Mouse (Mus musculus) stomach, postnatal 0 days (tissue): Measurements from ENCODE around the gene Npr1. TPM values are rescaled to one million over a fixed set of nuclear protein-coding genes. Genes with fewer than 3 reads are reported as not detected.

Experiments used
- ATAC-seq: fragments of 200-750 bp; cut with Nextera tagmentation; 2 replicates; pipeline ENCODE4 v1.8.0; 2017; ENCODE audit not compliant: low FRiP score, low TSS enrichment
- DNase-seq: peaks from one replicate; pipeline ENCODE4 v3.0.0-alpha.2; 2016; ENCODE audit warnings: low spot score
- H3K27ac ChIP-seq: fragments of 300-500 bp; sonication (generic); replicated peaks from 2 replicates; pipeline ENCODE4 v1.5.1; 2014; ENCODE audit warnings: mild to moderate bottlenecking, control low read depth
- H3K27me3 ChIP-seq: fragments of 300-500 bp; sonication (generic); 2 replicates; pipeline ENCODE4 v1.6.1; 2014; ENCODE audit warnings: low read length; ENCODE audit not compliant: control insufficient read depth, insufficient read depth
- H3K36me3 ChIP-seq: fragments of 300-500 bp; sonication (generic); 2 replicates; pipeline ENCODE4 v1.6.1; 2014; ENCODE audit warnings: low read length, mixed read lengths; ENCODE audit not compliant: control insufficient read depth, insufficient read depth
- H3K4me1 ChIP-seq: fragments of 300-500 bp; sonication (generic); replicated peaks from 2 replicates; pipeline ENCODE4 v1.6.1; 2014; ENCODE audit warnings: antibody characterized with exemption; ENCODE audit not compliant: control insufficient read depth, insufficient read depth
- H3K4me2 ChIP-seq: fragments of 300-500 bp; sonication (generic); replicated peaks from 2 replicates; pipeline ENCODE4 v1.6.1; 2014; ENCODE audit warnings: low read depth, mild to moderate bottlenecking, control low read depth, moderate library complexity
- H3K4me3 ChIP-seq: fragments of 300-500 bp; sonication (generic); 2 replicates; pipeline ENCODE4 v1.5.1; 2014; ENCODE audit warnings: low read depth, low read length, control low read depth
- H3K9ac ChIP-seq: fragments of 300-500 bp; sonication (generic); 2 replicates; pipeline ENCODE4 v1.6.1; 2014; ENCODE audit warnings: mild to moderate bottlenecking, low read length, control low read depth, mixed read lengths
- H3K9me3 ChIP-seq: fragments of 300-500 bp; sonication (generic); 2 replicates; pipeline ENCODE4 v1.6.1; 2016; ENCODE audit warnings: low read length; ENCODE audit not compliant: control insufficient read depth
- CTCF ChIP-seq: IDR thresholded peaks from 2 replicates; pipeline ENCODE4 v1.5.1; 2016; ENCODE audit warnings: antibody characterized with exemption, low read depth, mild to moderate bottlenecking, moderate library complexity
- EP300 ChIP-seq: optimal IDR thresholded peaks from 2 replicates; pipeline ENCODE3; 2016; ENCODE audit warnings: antibody characterized with exemption
- WGBS: fragments of 180-500 bp; shearing (Covaris S2); extraction: QIAGEN DNeasy Blood & Tissue Kit; methylation state at CpG from one replicate; pipeline ENCODE4 v1.1.7; 2014; 5-methylcytosine and 5-hydroxymethylcytosine counted together
- polyA plus RNA-seq: library from polyadenylated mRNA; unstranded; fragments of >200 nt; fragmentation: Nextera tagmentation; extraction: Ambion mirVana; gene quantifications from 2 replicates; pipeline ENCODE4 v1.2.1, GENCODE M21; 2015

The Npr1 gene
- polyA plus RNA-seq, 1 experiment from 2014 or later: 3.0 TPM

DNA sequence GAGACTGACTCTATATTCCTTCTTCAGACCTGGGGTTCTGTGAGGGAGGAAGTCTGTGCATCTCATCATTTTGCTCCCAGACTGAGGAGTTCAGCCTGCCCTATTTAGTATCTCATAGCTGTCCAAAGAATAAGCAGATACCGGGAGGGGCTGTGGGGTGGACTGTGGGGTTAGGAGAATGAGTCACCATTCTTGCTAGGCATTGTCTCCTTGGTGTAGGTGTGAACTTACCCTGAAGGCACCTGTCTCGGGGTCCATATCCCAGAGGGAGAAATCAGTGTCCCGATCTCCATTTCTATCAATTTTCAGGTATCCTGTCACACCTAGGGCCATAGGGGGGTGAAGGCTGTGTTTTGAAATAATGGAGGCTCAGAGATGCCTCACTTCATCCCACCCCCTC lies 3.7 kb downstream of the Npr1 start:
- no peaks in the 10 kb centered on the region for H3K27me3 ChIP-seq
- no peak overlapping the region for H3K4me3 ChIP-seq
- DNase-seq (no peak), ATAC-seq (no peak)
- no peak overlapping the region for H3K27ac ChIP-seq
- no peaks in the 10 kb centered on the region for H3K36me3 ChIP-seq
- no peaks in the 10 kb centered on the region for H3K4me1 ChIP-seq
- WGBS: 74% methylated on average over 3 of the region's 3 CpGs
- H3K9me3 ChIP-seq: no peaks in the 10 kb centered on the region
- no peak overlapping the region for H3K9ac ChIP-seq
- TF ChIP-seq EP300 (no peak), CTCF (no peak)
- no peak overlapping the region for H3K4me2 ChIP-seq

DNA sequence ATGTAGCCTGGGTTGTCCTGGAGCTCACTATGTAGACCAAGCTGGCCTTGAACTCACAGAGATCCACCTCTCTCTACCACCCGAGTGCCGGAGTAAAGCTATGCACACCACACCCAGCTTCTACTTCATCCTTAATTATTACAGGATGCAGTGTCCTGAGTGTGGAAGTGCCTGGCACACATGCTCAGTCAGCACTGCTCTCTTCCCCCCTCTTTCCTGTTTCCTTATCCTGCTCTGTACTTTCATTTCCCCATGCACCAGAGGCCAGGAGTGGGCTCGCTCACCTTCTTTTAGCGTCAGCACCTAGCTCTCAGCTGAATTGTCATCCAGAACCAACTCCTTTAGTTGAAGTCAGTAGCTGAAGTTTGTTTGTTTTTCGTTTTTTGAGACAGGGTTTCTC lies 5.4 kb downstream of the Npr1 start:
- no peaks in the 10 kb centered on the region for H3K36me3 ChIP-seq
- DNase-seq (no peak), ATAC-seq (no peak)
- no peaks in the 10 kb centered on the region for H3K27me3 ChIP-seq
- no peaks in the 10 kb centered on the region for H3K9me3 ChIP-seq
- H3K4me3 ChIP-seq: no peak overlapping the region
- H3K4me1 ChIP-seq: no peaks in the 10 kb centered on the region
- 64% methylated on average over 5 of the region's 5 CpGs for WGBS
- H3K4me2 ChIP-seq: no peak overlapping the region
- no peak overlapping the region for H3K9ac ChIP-seq
- no peak for TF ChIP-seq EP300
- no peak for TF ChIP-seq CTCF
- no peak overlapping the region for H3K27ac ChIP-seq

DNA sequence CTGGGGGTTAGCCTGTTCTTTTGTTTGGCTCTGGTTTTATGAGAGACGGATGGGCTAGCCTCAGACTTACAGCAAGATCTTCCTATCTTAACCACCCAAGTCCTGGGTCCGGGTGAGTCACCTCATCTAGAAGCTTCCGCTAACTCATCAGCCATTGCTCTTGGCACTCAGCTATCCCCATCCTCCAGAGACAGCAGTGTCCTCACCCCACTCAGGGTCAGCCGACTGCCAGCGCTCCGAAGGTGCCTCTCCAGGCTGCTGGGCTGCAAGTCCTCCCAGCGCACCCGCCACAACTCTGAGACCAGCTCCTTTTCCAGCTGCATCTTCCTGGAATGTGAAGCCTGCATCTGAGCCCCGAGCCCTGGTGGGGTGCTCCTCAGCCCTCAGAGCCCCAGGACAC lies 5.9 kb downstream of the Npr1 start:
- 82% methylated on average over 9 of the region's 9 CpGs for WGBS
- DNase-seq: no peak
- Histone ChIP-seq H3K9me3 (no peaks in the 10 kb centered on the region), H3K27me3 (no peaks in the 10 kb centered on the region), H3K27ac (no peak overlapping the region), H3K4me2 (no peak overlapping the region), H3K4me3 (no peak overlapping the region), H3K9ac (no peak overlapping the region), H3K36me3 (no peaks in the 10 kb centered on the region), H3K4me1 (no peaks in the 10 kb centered on the region)
- TF ChIP-seq CTCF: no peak
- TF ChIP-seq EP300: no peak
- no peak for ATAC-seq

DNA sequence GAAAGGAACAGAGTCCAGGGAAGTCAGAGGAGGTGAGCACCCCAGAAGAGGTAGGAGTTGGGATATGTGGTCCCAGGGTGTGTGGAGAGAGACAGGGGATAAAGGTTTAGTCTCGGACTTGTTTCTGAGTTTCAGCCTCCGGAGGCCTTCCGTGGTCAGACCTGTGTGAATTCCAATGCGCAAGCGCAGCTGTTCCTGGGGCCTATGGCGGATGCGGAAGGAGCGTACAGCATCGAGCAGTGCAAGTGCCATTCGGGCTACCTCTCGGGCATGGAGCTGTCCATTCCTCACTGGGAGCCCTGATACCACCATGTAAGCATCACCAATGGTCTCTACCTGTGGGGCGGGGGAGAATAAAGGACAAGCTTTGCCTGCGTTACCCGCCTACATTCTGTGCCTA lies 10.7 kb downstream of the Npr1 start:
- H3K27ac ChIP-seq: no peak overlapping the region
- H3K9me3 ChIP-seq: no peaks in the 10 kb centered on the region
- 87% methylated on average over 14 of the region's 14 CpGs for WGBS
- no peak overlapping the region for H3K4me3 ChIP-seq
- no peaks in the 10 kb centered on the region for H3K36me3 ChIP-seq
- H3K9ac ChIP-seq: no peak overlapping the region
- H3K4me2 ChIP-seq: no peak overlapping the region
- H3K4me1 ChIP-seq: no peaks in the 10 kb centered on the region
- DNase-seq (no peak), ATAC-seq (no peak)
- H3K27me3 ChIP-seq: no peaks in the 10 kb centered on the region
- TF ChIP-seq CTCF (no peak), EP300 (no peak)

DNA sequence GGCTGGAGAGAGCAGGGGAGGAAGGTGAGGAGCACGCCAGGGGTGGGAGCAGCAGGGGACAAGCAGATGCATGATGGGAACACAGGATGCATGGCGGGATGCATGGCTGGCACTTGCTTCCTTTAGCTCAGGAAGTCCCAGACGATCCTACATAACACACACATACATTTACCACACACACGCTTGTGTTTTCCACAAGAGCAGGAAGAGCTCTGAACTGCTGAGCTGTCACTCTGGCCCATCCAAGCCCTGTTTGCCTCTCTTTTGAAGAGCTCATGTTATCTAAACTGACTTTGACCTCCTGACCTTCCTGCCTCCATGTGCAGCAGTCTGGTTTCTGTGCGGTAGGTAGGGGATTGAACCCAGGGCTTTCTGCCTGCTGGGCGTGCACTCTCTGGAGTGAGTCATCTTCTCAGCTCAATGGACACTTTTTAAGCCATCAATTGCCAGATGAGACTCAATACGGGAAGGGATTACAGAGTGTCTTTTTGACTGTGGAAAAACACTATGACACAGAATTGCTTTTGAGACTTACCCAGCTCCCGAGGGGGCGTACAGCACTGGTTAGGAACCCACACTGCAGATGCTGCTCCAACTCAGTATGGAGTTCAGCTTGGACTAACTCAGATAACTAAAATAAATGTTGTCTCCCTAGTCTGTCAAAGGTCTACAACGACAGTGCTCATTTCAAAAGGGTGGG lies 14.1 kb downstream of the Npr1 start:
- TF ChIP-seq CTCF (no peak), EP300 (no peak)
- Histone ChIP-seq H3K27ac (no peak overlapping the region), H3K4me1 (no peaks in the 10 kb centered on the region), H3K4me3 (no peak overlapping the region), H3K9me3 (no peaks in the 10 kb centered on the region), H3K27me3 (no peaks in the 10 kb centered on the region), H3K4me2 (no peak overlapping the region), H3K9ac (no peak overlapping the region), H3K36me3 (no peaks in the 10 kb centered on the region)
- DNase-seq: no peak
- 35% methylated on average over 10 of the region's 10 CpGs for WGBS
- ATAC-seq: no peak

DNA sequence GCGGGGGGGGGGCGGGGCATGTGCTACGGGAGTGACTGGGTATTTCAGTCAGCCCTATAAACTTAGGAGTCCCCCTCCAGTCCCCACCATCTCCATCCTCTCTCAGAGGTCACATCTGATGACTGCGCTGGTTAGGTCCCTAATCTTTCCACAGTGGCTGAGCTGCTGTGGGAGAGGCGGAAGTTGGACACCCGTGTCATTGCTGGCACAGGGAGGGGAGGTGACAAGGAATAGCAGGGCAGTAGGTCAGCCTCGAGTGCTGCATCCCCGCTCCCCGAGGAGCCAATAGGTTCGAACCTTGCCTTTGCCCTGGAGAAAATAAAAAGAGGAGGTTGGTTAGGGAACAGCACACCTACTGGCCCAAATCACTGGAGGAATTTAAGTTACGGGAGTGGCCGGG lies 14.8 kb downstream of the Npr1 start:
- WGBS: 31% methylated on average over 12 of the region's 12 CpGs
- Histone ChIP-seq H3K4me2 (no peak overlapping the region), H3K36me3 (no peaks in the 10 kb centered on the region), H3K27ac (no peak overlapping the region), H3K9me3 (no peaks in the 10 kb centered on the region), H3K27me3 (no peaks in the 10 kb centered on the region), H3K4me3 (no peak overlapping the region), H3K4me1 (peaks cover under 1% of the 10 kb centered on the region; the same call in 1 of the 2 replicates), H3K9ac (no peak overlapping the region)
- ATAC-seq (no peak), DNase-seq (no peak)
- TF ChIP-seq CTCF (no peak), EP300 (no peak)
